Mouse (Mus musculus) brown adipose tissue, adult 24 weeks (tissue): ENCODE data around the gene Ctsw. TPM values are rescaled to one million over a fixed set of nuclear protein-coding genes. Genes with fewer than 3 reads are reported as not detected.
"Not testable (repeated sequence)": the region's sequence is repeated elsewhere in the genome, so short reads cannot be mapped to it uniquely, and the experiment has no call there.

Experiments
- H3K27ac ChIP-seq: fragments of 200-500 bp; replicated peaks from 2 replicates; pipeline ENCODE4 v1.5.1; 2012; ENCODE audit warnings: low read depth, mild to moderate bottlenecking, low read length
- H3K4me1 ChIP-seq: fragments of 200-500 bp; 2 replicates; pipeline ENCODE4 v1.6.1; 2012; ENCODE audit warnings: low read length, mixed read lengths; ENCODE audit not compliant: control insufficient read depth, insufficient read depth, insufficient read length
- H3K4me3 ChIP-seq: fragments of 200-500 bp; 2 replicates; pipeline ENCODE4 v1.5.1; 2012; ENCODE audit warnings: low read depth, mild to moderate bottlenecking, low read length, moderate library complexity; ENCODE audit not compliant: insufficient read depth
- polyA plus RNA-seq: library from polyadenylated mRNA; stranded (reverse); fragments of >200 nt; gene quantifications from 2 replicates; pipeline ENCODE4 v1.2.4, GENCODE M21; 2012; ENCODE audit not compliant: missing spikeins, insufficient read depth, insufficient read length

Ctsw gene
- polyA plus RNA-seq, 1 experiment, result not detected

DNA sequence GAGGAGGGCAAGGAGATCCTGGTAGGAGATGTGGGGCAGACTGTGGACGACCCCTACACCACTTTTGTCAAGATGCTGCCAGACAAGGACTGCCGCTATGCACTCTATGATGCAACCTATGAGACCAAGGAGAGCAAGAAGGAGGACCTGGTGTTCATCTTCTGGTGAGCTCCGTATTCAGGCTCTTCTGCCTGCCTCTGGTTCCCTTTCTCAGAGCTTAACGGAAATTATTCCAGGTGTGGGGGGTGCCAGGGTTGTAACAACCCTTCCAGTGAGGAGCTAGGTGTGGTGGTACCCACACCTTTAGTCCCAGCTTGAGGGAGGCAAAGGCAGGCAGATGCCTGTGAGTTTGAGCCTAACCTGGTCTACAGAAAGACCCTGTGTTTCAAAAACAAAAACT lies 24.3 kb upstream of the Ctsw start:
- no peak overlapping the region for H3K4me3 ChIP-seq

DNA sequence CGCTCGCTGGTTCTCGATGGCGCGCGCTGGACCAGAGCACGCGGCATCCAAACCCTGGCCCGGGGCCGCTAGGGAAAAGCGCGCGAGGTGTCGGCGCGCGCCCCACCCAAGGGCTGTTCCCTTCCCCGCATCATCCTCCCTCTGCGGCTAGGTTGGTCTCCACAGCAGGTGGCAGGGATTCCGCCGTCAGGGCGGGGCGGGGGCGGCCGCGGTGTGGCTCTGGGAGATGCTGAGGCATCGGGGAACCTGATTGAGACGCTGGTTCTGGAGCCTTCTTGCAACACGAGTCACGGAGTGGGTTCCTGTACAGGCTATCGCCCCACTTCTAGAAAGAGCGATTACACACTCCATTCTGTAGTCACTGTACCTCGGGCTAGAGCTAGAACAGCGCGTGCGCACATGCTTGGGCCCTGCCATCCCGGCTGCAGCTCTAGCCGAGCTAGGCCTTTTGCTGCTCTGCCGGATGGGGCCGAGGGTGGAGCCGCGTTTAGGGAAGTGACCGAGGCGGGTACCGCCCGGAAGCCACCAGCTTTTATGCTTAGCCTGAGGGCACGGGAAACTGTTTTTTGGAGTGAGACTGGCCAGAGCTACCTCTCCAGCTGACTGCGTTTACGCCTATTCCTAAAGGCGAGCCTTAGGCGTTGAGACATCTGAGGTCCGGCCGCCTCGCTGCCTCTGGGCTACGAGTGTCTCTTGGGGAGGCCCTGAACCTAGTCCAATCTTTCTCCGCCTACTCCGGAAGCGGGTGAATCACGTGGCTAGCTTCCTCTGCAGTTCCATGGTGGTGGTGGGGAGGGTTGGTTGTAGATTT lies 22.8 kb upstream of the Ctsw start:
- peak overlapping the region; percentile 98 for H3K27ac ChIP-seq
- peak overlapping the region; percentile 90 for H3K4me3 ChIP-seq
- H3K4me1 ChIP-seq, result no peaks in the 10 kb centered on the region

More for the DNA sequence above, 24.3 kb upstream of the Ctsw start:
- no peaks in the 10 kb centered on the region for H3K4me1 ChIP-seq
- no peak overlapping the region for H3K27ac ChIP-seq

DNA sequence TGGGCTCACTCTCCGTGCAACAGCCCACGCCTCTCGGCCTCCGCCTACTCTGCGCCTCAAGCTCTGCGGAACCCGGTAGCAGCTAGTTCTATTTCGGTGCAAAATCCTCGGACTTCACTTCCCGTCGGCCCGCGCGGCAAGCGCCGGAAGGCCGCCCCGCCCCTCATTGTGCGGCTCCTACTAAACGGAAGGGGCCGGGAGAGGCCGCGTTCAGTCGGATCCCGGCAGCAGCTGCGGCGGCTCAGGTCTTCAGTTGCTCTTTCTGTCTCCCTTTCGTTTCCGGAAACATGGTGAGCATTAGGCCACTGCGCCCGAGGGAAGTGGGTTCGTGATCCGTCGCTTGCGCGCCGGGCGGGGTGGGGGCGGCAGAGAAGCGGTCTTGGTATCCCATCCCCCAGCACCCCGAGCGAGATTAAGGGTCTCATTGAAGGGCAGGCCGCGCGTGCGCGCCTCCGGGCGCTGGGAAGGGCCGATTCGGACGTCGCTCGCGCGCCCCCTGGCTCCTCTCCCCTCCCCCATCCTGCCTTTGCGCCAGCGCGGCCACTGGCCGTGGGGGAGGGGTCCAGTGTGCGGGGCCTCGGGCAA lies 22.1 kb upstream of the Ctsw start, which contains the start of gene Cfl1:
TSS of gene Cfl1 (plus strand) at position 143 of the 585 bp plus-strand sequence.
- peak within 1 kb of the TSS; percentile 99 for H3K27ac ChIP-seq
- H3K4me1 ChIP-seq, result no peaks in the 10 kb centered on the region
- peak within 1 kb of the TSS; percentile 90 for H3K4me3 ChIP-seq

DNA sequence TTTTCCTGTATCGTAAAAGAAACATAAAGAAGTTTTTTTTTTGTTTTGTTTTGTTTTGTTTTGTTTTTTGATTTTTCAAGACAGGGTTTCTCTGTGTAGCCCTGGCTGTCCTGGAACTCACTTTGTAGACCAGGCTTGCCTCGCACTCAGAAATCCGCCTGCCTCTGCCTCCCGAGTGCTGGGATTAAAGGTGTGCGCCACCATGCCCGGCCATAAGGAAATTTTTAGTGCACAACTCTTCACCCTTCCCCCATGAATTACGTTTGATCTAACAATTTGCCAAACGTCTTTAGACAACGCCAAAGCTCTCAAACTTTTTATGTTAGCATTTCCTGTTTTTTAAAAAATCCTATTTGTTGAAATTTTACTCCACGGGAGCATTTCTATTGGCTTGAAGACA lies 21.4 kb upstream of the Ctsw start:
- H3K4me3 ChIP-seq, H3K4me1 ChIP-seq: not testable (repeated sequence)
- peak overlapping the region; percentile 99 for H3K27ac ChIP-seq

DNA sequence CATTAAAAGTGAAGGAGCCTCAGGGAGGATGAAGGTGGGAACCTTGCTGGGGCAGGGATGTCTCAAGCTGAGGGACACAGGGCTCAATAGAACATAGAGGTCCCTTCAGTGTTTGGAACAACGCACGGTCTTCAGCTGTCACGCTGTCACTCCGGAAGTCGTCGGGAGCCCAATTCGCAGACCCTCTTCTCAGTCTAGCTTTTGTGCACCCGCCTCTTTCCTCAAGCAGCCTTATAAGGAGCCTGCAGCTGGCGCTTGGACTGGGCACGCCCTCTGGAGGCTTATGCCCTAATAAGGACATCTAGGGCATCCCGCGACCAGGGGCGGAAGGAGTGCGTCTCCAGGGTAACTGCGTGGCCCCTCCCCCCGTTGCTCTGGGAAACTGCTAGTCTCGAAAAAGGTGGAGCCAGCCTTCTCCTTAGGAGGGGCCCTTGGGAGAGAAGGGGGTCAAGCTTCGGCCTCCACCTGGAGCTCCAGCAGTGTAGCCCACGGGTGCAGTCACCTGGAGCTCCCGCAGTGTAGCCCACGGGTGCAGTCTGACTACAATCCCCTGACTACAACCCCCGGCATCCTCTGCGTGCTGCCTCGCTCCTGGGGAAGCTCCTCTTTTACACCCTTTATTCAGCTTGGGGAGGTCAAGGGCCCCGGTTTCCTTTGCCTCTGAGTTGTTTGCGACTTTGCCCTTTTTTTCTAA lies 20.7 kb upstream of the Ctsw start:
- Histone ChIP-seq H3K4me1 (no peaks in the 10 kb centered on the region), H3K27ac (peak overlapping the region; percentile 99), H3K4me3 (peak overlapping the region; percentile 78)

DNA sequence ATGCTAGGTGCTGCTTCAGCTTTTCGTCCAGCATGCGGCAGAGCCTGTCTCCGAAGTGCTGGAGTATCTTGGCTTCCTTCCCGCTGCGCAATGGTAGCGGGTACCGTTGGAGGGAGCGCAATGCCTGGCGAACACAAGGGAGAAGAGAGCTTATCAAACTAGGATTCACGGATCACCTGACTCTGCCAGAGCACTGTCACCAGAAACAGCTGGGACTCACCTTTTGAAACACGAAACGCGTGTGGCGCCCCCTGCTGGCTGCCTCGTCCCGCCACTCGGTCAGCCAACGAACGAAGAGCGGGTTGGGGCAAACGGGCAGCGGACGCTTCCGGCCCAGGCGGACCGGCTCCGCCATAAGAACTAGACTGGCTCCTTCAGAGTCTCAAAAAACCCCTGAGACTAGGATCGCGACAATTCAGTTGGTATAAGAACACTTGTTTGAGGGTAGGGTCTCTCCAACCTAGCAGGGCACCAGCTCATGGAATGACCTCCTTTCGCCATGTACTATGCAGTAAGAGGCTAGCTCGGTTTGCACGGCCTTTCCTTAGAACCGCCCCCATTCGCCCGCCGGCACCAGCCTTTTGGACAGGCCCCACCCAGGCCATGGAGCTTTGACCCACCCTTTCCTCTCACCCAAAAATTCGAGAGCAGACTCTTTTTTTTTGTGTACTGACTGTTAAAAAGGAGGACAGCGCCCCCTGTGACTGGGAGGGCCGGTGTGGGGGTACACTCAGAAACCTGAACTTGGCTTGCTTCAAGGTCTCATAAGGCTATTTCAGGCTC lies 19.7 kb upstream of the Ctsw start, which contains the start of gene Mus81:
TSS of gene Mus81 (minus strand) at position 635 of the 783 bp plus-strand sequence.
- peak within 1 kb of the TSS; percentile 85 for H3K4me3 ChIP-seq
- H3K27ac ChIP-seq, result peak within 1 kb of the TSS; percentile 99
- H3K4me1 ChIP-seq, result no peaks in the 10 kb centered on the region

DNA sequence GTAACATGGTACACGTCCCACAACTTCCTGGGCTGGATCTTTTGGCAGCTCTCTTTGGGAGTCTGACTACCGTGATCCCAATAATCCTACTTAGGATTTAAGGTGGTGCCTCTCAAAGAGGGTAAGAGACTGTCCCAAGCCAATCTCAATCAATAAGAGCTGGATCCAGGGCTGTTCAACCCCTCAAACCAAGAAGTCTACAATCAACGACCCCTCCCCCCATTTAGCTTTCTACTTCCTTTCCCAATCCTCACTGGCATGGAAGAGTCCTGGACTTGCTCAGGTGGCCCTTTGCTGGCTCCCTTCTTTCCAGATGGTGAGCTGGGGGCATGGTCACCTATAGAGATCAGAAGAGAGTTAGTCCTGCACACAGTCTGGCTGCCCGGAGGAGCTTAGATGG lies 18.5 kb upstream of the Ctsw start:
- Histone ChIP-seq H3K4me3 (no peak overlapping the region), H3K4me1 (no peaks in the 10 kb centered on the region), H3K27ac (no peak overlapping the region)

DNA sequence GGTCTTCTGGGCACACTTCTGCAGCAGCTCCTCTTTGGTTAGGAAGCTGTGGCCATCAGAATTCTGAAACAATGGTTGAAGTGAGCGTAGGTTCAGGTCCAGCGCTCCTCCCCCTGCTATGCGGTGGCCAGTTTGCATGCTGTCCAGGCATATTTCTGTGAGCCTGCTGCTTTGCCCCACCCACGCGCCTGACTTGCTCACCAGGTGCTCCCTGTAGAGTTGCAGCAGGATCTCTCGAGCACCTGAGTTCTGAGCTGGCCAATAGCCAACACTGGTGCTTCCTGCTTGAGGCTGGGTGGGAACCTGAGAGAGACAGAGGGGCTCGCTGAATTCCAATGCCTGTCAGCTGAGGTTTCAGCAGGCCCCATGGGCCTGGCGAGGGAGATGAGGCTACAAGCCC lies 18.0 kb upstream of the Ctsw start:
- H3K4me3 ChIP-seq, result no peak overlapping the region
- H3K27ac ChIP-seq, result no peak overlapping the region

DNA sequence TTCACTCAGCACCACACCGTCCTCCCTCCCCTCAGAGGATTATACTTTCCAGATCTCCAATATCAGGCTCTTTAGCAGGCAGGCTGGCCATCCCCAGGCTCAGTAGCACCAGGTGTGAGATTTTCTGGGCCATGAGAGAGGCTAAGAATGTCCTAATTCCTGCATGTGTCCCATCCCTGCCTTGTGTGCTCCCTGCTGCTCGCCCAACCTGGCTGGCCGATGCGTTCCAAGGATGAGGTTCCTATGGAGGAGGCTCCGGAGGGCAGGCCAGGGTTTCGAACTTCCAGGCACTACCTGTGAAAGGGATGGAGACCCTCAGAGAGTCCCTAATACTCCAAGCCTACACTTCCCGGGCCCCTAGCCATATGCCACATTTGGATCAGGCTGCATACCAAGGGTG lies 17.5 kb upstream of the Ctsw start:
- Histone ChIP-seq H3K4me3 (no peak overlapping the region), H3K4me1 (no peaks in the 10 kb centered on the region), H3K27ac (no peak overlapping the region)

More for the DNA sequence above, 18.0 kb upstream of the Ctsw start:
- H3K4me1 ChIP-seq, result no peaks in the 10 kb centered on the region

DNA sequence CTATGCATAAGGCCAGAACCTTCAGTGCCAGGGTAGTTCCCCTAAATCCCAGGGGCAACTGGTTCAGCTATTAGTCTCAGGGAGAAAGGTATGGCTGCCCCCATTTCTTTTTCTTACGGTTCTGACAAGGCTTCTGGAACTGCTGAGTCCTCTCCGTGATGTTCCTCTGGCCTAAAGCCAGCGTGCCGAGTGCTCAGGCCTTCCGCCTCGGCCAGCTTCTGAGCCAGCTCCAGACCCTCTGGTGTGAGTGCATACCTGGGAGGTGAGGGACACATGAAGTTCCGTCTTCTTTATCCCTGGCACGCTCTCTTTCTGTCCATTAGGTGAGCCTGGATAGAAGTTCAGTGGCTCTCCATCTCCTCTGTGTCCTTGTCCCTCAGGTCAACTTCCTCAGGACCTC lies 17.1 kb upstream of the Ctsw start:
- no peaks in the 10 kb centered on the region for H3K4me1 ChIP-seq

DNA sequence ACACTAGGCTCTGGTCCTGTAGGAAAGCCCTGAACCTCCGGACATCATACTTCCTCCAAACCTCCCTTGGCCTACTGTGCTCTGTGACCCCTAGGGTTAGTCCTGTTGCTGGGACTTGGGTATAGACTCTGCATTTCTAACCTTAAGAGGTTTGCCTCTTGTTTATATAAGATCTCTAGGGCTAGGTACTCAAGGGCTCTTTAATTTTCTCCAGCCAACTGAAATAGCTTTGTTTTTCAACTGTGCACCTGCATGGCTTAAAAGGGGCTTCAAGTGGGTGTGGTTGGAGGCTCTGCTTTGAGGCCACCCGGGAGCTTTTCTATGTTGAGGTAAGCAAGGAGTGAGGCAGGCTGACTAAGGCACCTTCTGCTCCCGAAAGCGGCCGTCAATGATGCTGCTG lies 16.2 kb upstream of the Ctsw start:
- Histone ChIP-seq H3K4me3 (no peak overlapping the region), H3K27ac (no peak overlapping the region), H3K4me1 (no peaks in the 10 kb centered on the region)

More for the DNA sequence above, 17.1 kb upstream of the Ctsw start:
- Histone ChIP-seq H3K4me3 (no peak overlapping the region), H3K27ac (no peak overlapping the region)

DNA sequence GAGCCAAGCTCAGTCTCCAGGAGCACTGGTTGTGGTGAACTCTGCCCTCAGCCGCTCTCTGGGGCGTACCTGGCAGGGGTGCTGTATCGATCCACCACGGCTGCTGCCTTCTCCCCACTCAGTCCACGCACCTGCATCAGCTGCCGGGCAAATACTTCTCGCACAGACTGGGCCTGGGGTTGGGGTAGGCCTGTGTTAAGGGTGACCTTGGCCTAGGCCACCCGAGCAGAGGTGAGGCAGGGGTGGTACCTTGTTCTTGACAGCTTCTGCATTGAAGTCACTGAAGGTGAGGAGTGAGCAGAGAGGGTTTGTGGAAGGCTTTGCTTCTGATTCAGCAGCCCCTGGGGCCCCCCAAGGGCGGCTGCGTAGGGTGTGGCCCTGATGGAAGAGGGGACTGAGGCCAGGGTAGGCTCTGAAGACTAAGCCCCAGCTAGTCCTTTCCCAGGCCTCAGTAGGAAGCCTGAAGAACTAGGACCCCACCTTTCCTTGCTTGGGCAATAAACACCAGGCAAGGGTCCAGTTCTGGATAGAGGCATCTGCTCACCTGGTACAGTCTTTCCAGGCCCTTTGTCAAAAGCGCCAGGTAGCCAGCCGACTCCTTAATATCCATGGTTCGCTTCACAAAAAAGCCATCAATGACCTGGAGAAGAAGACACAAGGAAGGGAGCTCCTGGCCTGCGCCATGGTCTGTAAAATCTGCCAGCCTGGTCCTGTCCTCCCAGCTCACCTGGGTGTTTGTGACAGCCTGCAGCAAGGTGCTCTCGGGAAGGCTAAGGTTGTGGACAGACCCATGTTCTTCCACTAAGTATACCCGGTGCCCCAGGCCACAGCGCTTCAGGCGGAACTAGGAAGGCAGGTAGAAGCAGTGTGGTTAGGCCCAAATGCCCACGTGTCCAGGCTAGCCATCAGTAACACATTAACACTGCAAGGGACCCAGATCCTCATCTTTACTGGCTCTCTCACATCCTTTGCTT lies 15.4 kb upstream of the Ctsw start:
- Histone ChIP-seq H3K4me1 (no peaks in the 10 kb centered on the region), H3K27ac (no peak overlapping the region), H3K4me3 (no peak overlapping the region)

DNA sequence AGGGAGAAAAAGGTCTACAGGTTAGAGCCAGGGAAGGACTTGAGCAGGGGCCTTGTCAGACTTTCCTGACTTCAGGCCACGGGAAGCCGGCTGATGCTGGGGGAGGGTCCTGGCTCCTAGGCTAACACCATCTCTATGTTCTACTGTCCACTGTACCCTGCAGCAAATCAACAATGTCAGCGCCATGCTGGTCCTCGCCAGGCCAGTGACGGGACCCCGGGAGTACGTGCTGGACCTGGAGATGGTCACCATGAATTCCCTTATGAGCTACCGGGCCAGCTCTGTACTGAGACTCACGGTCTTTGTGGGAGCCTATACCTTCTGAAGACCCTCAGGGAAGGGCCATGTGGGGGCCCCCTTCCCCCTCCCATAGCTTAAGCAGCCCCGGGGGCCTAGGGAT lies 13.1 kb upstream of the Ctsw start:
- H3K27ac ChIP-seq, result no peak overlapping the region
- H3K4me1 ChIP-seq, result no peaks in the 10 kb centered on the region
- no peak overlapping the region for H3K4me3 ChIP-seq

DNA sequence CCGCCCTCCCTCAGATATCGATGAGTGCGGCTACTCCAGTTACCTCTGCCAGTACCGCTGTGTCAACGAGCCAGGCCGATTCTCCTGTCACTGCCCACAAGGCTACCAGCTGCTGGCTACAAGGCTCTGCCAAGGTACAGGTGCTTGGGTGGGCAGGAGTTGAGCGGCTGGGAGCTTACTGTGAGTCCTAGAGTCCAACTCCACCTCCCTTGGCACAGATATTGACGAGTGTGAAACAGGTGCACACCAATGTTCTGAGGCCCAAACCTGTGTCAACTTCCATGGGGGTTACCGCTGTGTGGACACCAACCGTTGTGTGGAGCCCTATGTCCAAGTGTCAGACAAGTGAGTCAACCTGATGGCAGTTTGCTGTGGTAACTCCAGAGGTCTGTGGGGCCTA lies 11.7 kb upstream of the Ctsw start:
- Histone ChIP-seq H3K27ac (no peak overlapping the region), H3K4me3 (no peak overlapping the region), H3K4me1 (no peaks in the 10 kb centered on the region)
